Mouse (Mus musculus) liver, adult (tissue): ENCODE data around the gene Iqgap2.
A peak's percentile ranks its signal among the peaks of the same experiment; 100 is the strongest.

Experiments used
- GATA4 ChIP-seq: IDR thresholded peaks from 2 replicates; pipeline ENCODE4 v1.6.1; 2014; ENCODE audit warnings: mild to moderate bottlenecking, low read length; ENCODE audit not compliant: insufficient replicate concordance

Gene Iqgap2

DNA sequence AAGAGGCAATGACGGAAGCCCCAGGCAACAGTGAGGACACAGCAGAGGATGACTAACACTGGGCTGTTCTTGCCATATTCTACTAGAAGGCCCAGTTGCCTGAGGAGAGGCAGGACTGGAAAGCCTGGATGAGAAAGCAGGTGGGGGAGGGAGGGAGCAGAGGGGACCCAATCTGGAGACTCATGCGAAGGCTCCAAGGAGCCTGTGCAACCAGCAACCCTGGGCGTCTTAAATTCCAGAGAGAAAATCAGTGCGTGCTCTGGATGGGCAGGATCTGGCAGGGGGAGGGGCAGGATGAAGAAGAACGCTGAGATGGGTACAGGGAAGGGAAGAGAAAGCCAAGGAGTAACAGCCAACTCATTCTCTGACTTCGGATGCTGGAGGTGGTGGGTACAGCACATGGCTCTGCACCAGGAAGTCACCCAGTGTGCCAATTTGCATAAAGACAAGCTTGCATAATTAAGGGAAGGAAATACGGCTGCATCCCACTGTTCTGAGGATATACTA lies 42.2 kb downstream of the Iqgap2 start:
- TF ChIP-seq GATA4, result no peak

DNA sequence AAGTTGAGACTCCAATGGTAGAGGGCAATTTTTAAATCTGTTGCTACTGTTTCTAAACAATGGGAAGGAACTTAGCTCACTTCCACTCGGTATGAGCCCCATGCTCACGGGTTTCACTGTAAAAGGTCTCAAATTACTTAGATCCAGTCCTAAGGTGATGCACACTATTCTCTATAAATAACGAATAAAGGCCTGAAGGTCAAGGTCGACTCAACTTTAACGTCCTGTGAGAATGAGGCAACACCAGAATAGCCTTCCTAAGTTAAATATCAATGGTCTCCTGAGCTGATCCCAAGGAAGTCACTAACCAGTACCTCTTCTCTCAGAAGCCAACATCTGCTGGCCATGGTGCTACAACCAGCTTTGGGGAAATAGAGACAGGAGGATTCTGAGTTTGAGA lies 45.4 kb downstream of the Iqgap2 start:
- TF ChIP-seq GATA4, result no peak

- TF ChIP-seq GATA4, result no peak
Observed at GRCm38 (mm10) chr13:95844950-95845349, 46.8 kb downstream of the Iqgap2 start.

- no peak for TF ChIP-seq GATA4
Observed at GRCm38 (mm10) chr13:95843411-95844026, 48.2 kb downstream of the Iqgap2 start.

DNA sequence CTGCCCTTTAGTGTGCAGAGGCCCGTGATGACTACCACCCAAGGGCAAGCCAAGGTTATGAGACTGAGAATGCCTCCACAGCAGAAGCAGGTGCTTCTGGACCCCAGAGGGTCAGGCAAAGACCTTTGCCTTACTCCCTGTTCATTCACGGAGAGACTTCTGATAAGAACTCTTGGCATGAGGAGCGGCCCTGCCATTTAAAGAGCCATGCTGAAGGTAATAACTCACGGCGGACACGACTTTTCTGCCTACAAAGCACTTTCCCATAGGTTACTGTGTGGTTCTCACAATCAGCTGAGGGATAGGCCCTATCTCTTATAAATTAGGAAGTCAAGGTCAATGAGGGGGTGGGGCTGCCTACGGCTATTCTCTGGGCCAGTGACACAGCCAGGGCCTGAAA lies 48.9 kb downstream of the Iqgap2 start:
- TF ChIP-seq GATA4, result peak; percentile 52; the same call in 1 of the 2 replicates

DNA sequence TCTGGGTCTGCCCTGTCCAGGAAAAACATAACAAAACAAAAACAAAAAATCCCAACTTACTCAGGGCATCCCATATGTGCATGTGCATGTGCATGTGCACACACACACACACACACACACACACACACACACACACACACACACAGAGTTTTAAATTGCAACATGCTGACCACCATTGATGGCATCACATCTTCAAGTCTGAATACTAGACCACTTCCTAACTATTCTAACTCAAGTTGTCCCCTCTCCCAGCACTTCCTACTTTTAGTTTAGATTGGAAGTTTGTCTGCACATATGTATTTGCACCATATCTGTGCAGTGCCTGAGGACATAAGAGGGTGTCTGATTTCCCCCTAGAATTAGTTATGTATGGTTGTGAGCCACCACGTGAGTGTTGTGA lies 49.8 kb downstream of the Iqgap2 start:
- TF ChIP-seq GATA4, result no peak

DNA sequence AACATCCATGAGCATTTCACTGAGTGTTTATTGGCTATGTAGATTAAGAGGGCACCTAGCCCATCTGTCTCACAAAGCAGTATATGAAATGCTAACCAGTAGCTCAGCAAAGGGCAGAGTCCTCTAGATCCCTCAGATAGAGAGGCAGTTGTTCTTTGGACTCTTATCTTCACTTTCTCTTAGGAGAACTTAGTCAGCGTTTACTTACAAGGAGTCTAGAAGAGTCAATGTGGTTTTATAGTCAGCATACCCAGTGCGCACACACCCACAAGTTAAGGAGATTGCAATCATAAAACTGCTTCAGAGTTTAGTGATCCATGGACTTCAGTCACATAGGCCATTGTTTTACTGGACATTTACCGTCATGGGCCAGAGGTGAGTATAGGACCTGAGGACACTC lies 54.8 kb downstream of the Iqgap2 start:
- TF ChIP-seq GATA4, result no peak

DNA sequence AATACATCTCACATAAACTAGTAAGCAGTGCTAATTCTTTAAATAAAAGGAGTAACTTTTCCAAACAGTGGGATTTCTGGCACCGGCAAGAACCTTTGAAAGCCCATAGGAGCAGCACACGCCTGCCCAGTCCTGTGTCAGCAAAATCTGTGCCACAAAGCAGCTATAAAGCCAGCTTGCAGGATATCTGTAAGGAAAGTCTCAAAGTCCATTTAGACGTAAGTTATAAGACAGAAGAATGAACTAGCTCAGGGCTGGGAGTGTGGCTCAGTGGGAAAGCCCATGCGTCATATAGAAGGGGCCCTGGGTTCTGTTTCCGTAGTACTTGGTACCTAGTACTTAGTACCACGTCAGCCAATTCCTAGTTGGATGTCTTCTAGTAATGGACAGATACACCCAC lies 58.2 kb downstream of the Iqgap2 start:
- no peak for TF ChIP-seq GATA4

DNA sequence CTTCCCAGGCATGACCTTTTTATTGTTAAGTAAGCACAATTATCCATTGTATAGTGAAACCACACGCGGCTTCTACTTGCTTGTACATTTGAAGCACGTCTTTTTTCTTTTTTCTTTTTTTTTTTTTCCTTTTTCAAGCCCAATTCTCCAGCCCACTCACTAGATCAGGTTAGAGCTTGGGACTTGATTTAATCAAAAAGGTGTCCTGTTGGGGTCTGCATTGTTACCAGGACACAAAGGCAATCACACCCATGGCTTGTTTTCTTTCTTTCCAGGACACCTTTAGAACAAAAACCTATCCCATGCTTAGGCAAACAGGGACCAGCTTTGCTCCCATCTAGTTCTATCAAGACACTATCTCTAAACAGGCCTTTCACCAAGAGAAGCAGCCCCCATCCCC lies 59.0 kb downstream of the Iqgap2 start:
- TF ChIP-seq GATA4, result no peak

DNA sequence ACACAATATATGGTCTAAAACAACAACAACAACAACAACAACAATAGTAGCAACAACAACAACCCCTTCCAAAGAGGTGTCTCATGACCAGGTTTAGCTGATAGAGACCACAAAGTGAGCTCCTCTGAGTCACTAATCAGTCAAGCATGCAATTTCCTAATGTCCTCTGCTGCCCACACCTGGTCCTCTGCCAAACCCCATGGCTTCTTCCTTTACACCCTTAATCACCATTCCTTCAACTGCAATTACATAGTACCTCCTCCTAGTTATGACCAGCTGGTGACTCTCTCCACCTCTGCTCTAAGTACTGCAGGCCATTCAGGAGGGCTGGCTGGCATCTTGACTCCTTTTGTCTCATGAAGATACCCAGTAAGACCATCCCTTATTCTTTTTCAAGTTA lies 60.0 kb downstream of the Iqgap2 start:
- no peak for TF ChIP-seq GATA4

DNA sequence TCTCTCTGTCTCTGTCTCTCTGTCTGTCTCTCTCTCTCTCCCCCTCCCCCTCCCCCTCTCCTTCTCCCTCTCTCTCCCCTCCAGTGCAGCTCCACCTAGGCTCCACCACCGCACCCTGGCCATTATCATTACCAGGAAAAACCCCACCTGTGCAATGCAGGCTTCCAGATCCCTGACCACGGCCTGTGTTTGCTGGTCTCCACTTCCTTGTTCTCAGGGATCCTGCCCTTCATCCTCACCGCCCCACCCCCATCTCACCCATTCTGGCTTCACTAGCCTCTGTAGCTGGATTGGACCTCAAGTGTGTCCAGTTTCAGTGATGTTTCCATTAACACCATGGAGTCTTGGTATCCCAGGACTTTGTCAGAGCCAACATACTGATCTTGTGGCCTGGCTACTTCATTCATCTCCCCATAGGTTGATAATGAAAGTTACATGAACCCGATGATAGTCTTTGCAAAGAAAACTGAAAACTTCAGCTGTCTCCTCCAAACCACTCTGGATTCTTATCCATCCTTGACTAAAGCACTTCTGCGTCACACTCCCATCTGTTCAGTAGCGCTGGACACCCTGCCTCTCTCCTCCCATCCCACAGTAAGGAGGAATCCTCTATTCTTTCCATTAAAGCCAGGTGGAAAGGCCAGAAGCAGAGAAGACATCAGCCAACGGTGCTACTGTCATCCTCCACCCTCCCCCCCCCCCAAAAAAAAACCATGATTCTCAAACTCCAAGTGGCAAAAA lies 62.1 kb downstream of the Iqgap2 start:
- TF ChIP-seq GATA4, result no peak

- TF ChIP-seq GATA4, result no peak
Observed at GRCm38 (mm10) chr13:95828616-95829015, 63.1 kb downstream of the Iqgap2 start.

- no peak for TF ChIP-seq GATA4
Observed at GRCm38 (mm10) chr13:95826178-95826577, 65.5 kb downstream of the Iqgap2 start.

DNA sequence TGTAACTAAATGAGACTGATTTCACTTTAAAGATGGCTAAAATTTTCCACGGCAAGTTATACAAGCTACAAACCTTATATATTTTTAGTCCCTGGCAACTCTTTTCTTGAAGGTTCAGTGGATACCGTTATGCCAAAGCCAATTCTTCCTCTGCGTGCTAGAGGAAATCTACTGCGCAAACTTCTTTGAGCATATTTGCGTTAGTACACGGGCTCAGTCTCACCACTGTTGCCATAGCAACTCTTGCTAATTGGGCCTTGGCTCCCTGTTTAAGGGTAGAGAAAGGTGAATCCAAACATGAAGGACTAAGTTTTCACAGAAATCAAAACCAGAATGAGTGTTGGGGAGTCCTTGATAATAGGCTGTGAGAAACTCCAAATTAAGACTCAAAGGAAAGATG lies 68.8 kb downstream of the Iqgap2 start:
- TF ChIP-seq GATA4, result no peak

GRCm38 (mm10) chr13:95820071-95820470 lies 71.7 kb downstream of the Iqgap2 start:
- no peak for TF ChIP-seq GATA4

DNA sequence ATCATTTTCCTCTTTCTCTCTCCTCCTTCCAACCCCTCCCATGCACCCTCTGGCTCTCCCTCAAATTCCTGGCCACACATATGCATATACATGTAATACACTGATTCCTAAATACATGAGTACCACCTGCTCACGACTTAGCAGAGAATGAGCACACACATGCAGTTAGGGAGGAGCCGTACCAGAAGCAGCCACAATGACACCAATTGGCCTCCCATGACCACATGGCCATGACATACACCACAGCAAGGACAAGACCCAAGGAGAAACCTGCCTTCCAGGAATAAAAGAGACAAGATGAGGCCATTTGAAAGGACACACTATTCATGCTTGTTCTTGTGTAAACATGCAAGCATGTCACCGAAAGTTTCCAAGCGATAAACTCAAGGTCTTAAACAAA lies 72.8 kb downstream of the Iqgap2 start:
- no peak for TF ChIP-seq GATA4

- no peak for TF ChIP-seq GATA4
Observed at GRCm38 (mm10) chr13:95813643-95814042, 78.1 kb downstream of the Iqgap2 start.

DNA sequence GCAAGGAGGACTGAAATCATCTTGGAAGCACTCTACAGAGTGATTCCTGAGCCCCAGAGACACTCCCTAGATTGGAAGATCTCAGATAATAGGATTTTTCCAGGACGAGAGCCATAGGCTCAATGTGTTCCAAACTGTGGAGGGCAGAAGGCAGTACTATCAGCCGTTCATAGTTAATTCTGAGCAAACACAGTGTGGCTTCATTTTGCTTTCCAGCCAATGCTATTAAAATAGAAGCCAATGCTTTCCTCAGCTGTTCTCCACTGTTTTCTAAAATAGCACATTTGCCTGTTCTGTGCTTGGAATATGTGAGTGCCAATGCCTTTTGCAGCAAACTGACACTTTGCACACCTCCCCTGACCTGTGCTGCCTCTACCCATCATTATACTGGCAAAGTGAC lies 80.9 kb downstream of the Iqgap2 start:
- no peak for TF ChIP-seq GATA4
